Mouse (Mus musculus) myocyte (in vitro differentiated cells): ENCODE data around the gene Tmco5b.

Experiments used
- CEBPB ChIP-seq: IDR thresholded peaks from 2 replicates; pipeline ENCODE4 v1.6.1; 2011; ENCODE audit warnings: mild to moderate bottlenecking, moderate library complexity; ENCODE audit not compliant: poor library complexity, insufficient read depth, severe bottlenecking
- E2F4 ChIP-seq: IDR thresholded peaks from one replicate; pipeline ENCODE4 v1.6.1; 2011; ENCODE audit warnings: mild to moderate bottlenecking, control low read depth, moderate library complexity; ENCODE audit not compliant: insufficient read depth
- MAX ChIP-seq: IDR thresholded peaks from one replicate; pipeline ENCODE4 v1.6.1; 2011; ENCODE audit warnings: low read depth, mild to moderate bottlenecking, control low read depth
- MYOD1 ChIP-seq, 3 experiments: IDR thresholded peaks; one replicate each; pipeline ENCODE4 v1.6.1; 2011; ENCODE audit warnings: control low read depth in 2 of 3, low read depth in 2 of 3, mild to moderate bottlenecking in 2 of 3, moderate library complexity in 1 of 3; ENCODE audit not compliant: insufficient read length in 2 of 3, control insufficient read depth in 1 of 3
- MYOG ChIP-seq, 3 experiments: IDR thresholded peaks; one replicate each; pipeline ENCODE4 v1.6.1; 2011; ENCODE audit warnings: control low read depth in 2 of 3, low read depth in 2 of 3, mild to moderate bottlenecking in 2 of 3; ENCODE audit not compliant: insufficient read length in 2 of 3, control insufficient read depth in 1 of 3, insufficient read depth in 1 of 3
- POLR2A ChIP-seq: IDR thresholded peaks from one replicate; pipeline ENCODE4 v1.6.1; 2011; ENCODE audit warnings: low read depth, mild to moderate bottlenecking, control low read depth, moderate library complexity; ENCODE audit not compliant: insufficient read length
- POLR2AphosphoS2 ChIP-seq: IDR thresholded peaks from one replicate; pipeline ENCODE4 v1.6.1; 2011; ENCODE audit warnings: low read depth, control low read depth; ENCODE audit not compliant: insufficient read length
- REST ChIP-seq: IDR thresholded peaks from one replicate; pipeline ENCODE4 v1.6.1; 2011; ENCODE audit warnings: mild to moderate bottlenecking, control low read depth, moderate library complexity; ENCODE audit not compliant: insufficient read depth, insufficient read length
- SRF ChIP-seq: IDR thresholded peaks from one replicate; pipeline ENCODE4 v1.6.1; 2011; ENCODE audit warnings: low read depth; ENCODE audit not compliant: control insufficient read depth, insufficient read length
- TCF12 ChIP-seq: IDR thresholded peaks from one replicate; pipeline ENCODE4 v1.6.1; 2011; ENCODE audit warnings: mild to moderate bottlenecking, control low read depth; ENCODE audit not compliant: poor library complexity, insufficient read depth, severe bottlenecking
- TCF3 ChIP-seq: IDR thresholded peaks from one replicate; pipeline ENCODE4 v1.6.1; 2011; ENCODE audit warnings: low read depth, control low read depth; ENCODE audit not compliant: insufficient read length
- USF1 ChIP-seq: IDR thresholded peaks from one replicate; pipeline ENCODE4 v1.6.1; 2011; ENCODE audit warnings: low read depth, mild to moderate bottlenecking, control low read depth, moderate library complexity

DNA sequence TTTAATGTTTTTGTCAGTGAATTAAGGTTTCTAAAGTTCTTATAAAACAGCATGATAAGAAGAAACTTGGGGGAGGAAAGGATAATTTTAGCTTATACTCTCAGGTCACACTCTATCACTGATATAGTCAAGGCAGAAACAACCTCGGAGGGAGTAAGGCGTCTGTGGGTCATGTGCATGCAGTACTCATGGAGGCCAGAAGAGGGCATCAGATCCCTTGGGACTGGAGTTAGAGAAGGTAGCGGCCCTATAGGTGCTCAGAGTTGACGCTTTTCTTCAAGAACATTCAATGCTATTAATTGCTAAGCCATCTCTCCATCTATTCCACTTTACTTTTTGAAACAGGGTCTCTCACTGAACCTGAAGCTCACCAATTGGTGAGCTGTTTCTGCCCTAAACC lies 19.8 kb downstream of the Tmco5b start:
- TF ChIP-seq USF1 (no peak), POLR2AphosphoS2 (no peak), POLR2A (no peak), MAX (no peak), MYOG (IDR thresholded peaks at IDR 0.05; ENCODE audit: control insufficient read depth in 1 of 3, insufficient read depth in 1 of 3, insufficient read length in 2 of 3, low read depth in 2 of 3) (no peak), MYOD1 (IDR thresholded peaks at IDR 0.05; ENCODE audit: control insufficient read depth in 1 of 3, insufficient read length in 2 of 3, low read depth in 2 of 3) (no peak), TCF12 (no peak), E2F4 (no peak), CEBPB (no peak), SRF (no peak), REST (no peak), TCF3 (no peak)
